Mouse (Mus musculus): ENCODE data around the gene Bphl. TPM values are rescaled to one million over a fixed set of nuclear protein-coding genes. Genes with fewer than 3 reads are reported as not detected.

Gene Bphl
- polyA plus RNA-seq, 1 experiment from 2014 or later, result 32.9 TPM

GRCm38 (mm10) chr13:34113086-34113485 lies 75.7 kb downstream of the Bphl start:
- Histone ChIP-seq H3K36me3 (no peaks in the 10 kb centered on the region), H3K4me3 (no peak overlapping the region), H3K4me1 (no peaks in the 10 kb centered on the region), H3K4me2 (replicated peaks) (no peak overlapping the region), H3K9ac (replicated peaks) (no peak overlapping the region), H3K9me3 (no peaks in the 10 kb centered on the region), H3K27me3 (no peaks in the 10 kb centered on the region), H3K27ac (replicated peaks) (no peak overlapping the region)
- 91% methylated on average over 3 of the region's 3 CpGs for WGBS
- no peak for ATAC-seq (replicated peaks)

- no peak overlapping the region for H3K9ac ChIP-seq (replicated peaks)
These were observed 77.3 kb downstream of the Bphl start for GRCm38 (mm10) chr13:34114654-34115053.

GRCm38 (mm10) chr13:34116508-34116907 lies 79.1 kb downstream of the Bphl start:
- no peak overlapping the region for H3K27ac ChIP-seq (replicated peaks)
- H3K27me3 ChIP-seq, result no peaks in the 10 kb centered on the region
- peaks cover 3% of the 10 kb centered on the region; the same call in 1 of the 2 replicates for H3K36me3 ChIP-seq
- no peak overlapping the region for H3K9ac ChIP-seq (replicated peaks)
- H3K4me3 ChIP-seq, result no peak overlapping the region
- ATAC-seq (replicated peaks), result no peak
- H3K4me1 ChIP-seq, result no peaks in the 10 kb centered on the region
- WGBS, result 91% methylated on average over 6 of the region's 6 CpGs
- no peaks in the 10 kb centered on the region for H3K9me3 ChIP-seq
- no peak overlapping the region for H3K4me2 ChIP-seq (replicated peaks)

More at GRCm38 (mm10) chr13:34114654-34115053, 77.3 kb downstream of the Bphl start:
- ATAC-seq (replicated peaks), result no peak
- WGBS, result 90% methylated on average over 4 of the region's 4 CpGs
- H3K27ac ChIP-seq (replicated peaks), result no peak overlapping the region
- H3K36me3 ChIP-seq, result no peaks in the 10 kb centered on the region
- H3K4me1 ChIP-seq, result no peaks in the 10 kb centered on the region
- H3K4me2 ChIP-seq (replicated peaks), result no peak overlapping the region
- H3K4me3 ChIP-seq, result no peak overlapping the region
- no peaks in the 10 kb centered on the region for H3K9me3 ChIP-seq
- no peaks in the 10 kb centered on the region for H3K27me3 ChIP-seq

GRCm38 (mm10) chr13:34118816-34119215 lies 81.4 kb downstream of the Bphl start:
- H3K9me3 ChIP-seq, result no peaks in the 10 kb centered on the region
- peaks cover 15% of the 10 kb centered on the region for H3K36me3 ChIP-seq
- peaks cover 16% of the 10 kb centered on the region for H3K4me1 ChIP-seq
- no peaks in the 10 kb centered on the region for H3K27me3 ChIP-seq
- H3K9ac ChIP-seq (replicated peaks), result no peak overlapping the region
- no peak overlapping the region for H3K27ac ChIP-seq (replicated peaks)
- H3K4me3 ChIP-seq, result no peak overlapping the region
- 88% methylated on average over 4 of the region's 4 CpGs for WGBS
- ATAC-seq (replicated peaks), result no peak
- no peak overlapping the region for H3K4me2 ChIP-seq (replicated peaks)

- H3K27me3 ChIP-seq, result no peaks in the 10 kb centered on the region
- no peak overlapping the region for H3K4me2 ChIP-seq (replicated peaks)
- H3K4me1 ChIP-seq, result peaks cover 22% of the 10 kb centered on the region
- no peak overlapping the region for H3K9ac ChIP-seq (replicated peaks)
- no peak overlapping the region for H3K4me3 ChIP-seq
- H3K27ac ChIP-seq (replicated peaks), result no peak overlapping the region
- ATAC-seq (replicated peaks), result no peak
- peaks cover 21% of the 10 kb centered on the region for H3K36me3 ChIP-seq
- no peaks in the 10 kb centered on the region for H3K9me3 ChIP-seq
- 82% methylated on average over 4 of the region's 4 CpGs for WGBS
These were observed 82.0 kb downstream of the Bphl start for GRCm38 (mm10) chr13:34119406-34119805.

- 98% methylated on average over 2 of the region's 2 CpGs for WGBS
- no peaks in the 10 kb centered on the region for H3K27me3 ChIP-seq
- peaks cover 31% of the 10 kb centered on the region for H3K36me3 ChIP-seq
- H3K4me1 ChIP-seq, result peaks cover 33% of the 10 kb centered on the region
- no peak overlapping the region for H3K27ac ChIP-seq (replicated peaks)
- no peak overlapping the region for H3K4me2 ChIP-seq (replicated peaks)
- no peak overlapping the region for H3K4me3 ChIP-seq
- no peak for ATAC-seq (replicated peaks)
- no peak overlapping the region for H3K9ac ChIP-seq (replicated peaks)
- no peaks in the 10 kb centered on the region for H3K9me3 ChIP-seq
These were observed 83.1 kb downstream of the Bphl start for GRCm38 (mm10) chr13:34120536-34120935.

Other genes starting within 250 kb of the Bphl start
- not detected in 2 replicates for gene Serpinb6e, start 194.2 kb upstream of the Bphl start, polyA plus RNA-seq (2015; fragmentation: Nextera tagmentation; extraction: Ambion mirVana)
- 0.17 and 0.37 TPM in 2 replicates for gene Serpinb6c, start 131.9 kb upstream of the Bphl start, polyA plus RNA-seq (2015; fragmentation: Nextera tagmentation; extraction: Ambion mirVana)
- gene Nqo2, start 72.9 kb upstream of the Bphl start, polyA plus RNA-seq (2015; fragmentation: Nextera tagmentation; extraction: Ambion mirVana), result 5.0 and 6.7 TPM in 2 replicates
- 6.3 and 6.6 TPM in 2 replicates for gene Ripk1, start 35.2 kb upstream of the Bphl start, polyA plus RNA-seq (2015; fragmentation: Nextera tagmentation; extraction: Ambion mirVana)
- 36.5 and 38.0 TPM in 2 replicates for gene Serpinb6a, start 34.8 kb upstream of the Bphl start, polyA plus RNA-seq (2015; fragmentation: Nextera tagmentation; extraction: Ambion mirVana)
- 1,539 and 1,682 TPM in 2 replicates for gene Tubb2a, start 40.4 kb downstream of the Bphl start, polyA plus RNA-seq (2015; fragmentation: Nextera tagmentation; extraction: Ambion mirVana)
- 920 and 926 TPM in 2 replicates for gene Tubb2b, start 92.9 kb downstream of the Bphl start, polyA plus RNA-seq (2015; fragmentation: Nextera tagmentation; extraction: Ambion mirVana)
- 97.3 and 105 TPM in 2 replicates for gene Psmg4, start 125.4 kb downstream of the Bphl start, polyA plus RNA-seq (2015; fragmentation: Nextera tagmentation; extraction: Ambion mirVana)

Data from forebrain, embryonic 15.5 days (tissue).